Mouse (Mus musculus): Measurements from ENCODE around the gene Acer2.

DNA sequence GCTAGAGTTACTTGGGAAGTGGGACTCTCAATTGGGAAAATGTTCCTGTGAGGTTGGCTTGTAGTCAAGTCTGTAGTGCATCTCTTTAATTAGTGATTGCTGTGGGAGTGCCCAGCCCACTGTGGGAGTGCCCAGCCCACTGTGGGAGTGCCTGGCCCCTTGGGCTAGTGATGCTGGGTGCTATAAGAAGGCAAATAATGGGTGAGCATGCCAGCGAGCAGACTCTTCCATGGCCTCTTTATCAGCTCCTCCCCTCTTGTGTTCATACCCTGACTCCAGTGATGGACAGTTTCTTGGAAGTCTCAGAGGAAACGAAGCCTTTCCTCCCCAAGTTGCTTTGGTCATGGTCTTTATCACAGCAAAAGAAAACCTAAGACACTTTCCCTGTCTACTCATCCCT, 8.2 kb downstream of the Acer2 start:
- TF ChIP-seq CTCF (IDR thresholded peaks at IDR 0.05; ENCODE audit: extremely low read depth, insufficient read depth, insufficient read length, insufficient replicate concordance), result no peak
- no peak for TF ChIP-seq POLR2A (IDR thresholded peaks at IDR 0.05; ENCODE audit: low read depth, low read length)
